Mouse (Mus musculus) intestine, embryonic 14.5 days (tissue): Measurements from ENCODE around the gene Ddx39b. TPM values are rescaled to one million over a fixed set of nuclear protein-coding genes. Genes with fewer than 3 reads are reported as not detected.

Experiments
- ATAC-seq: fragments of 200-750 bp; cut with Nextera tagmentation; replicated peaks from 2 replicates; pipeline ENCODE4 v1.8.0; 2017; ENCODE audit warnings: low read depth, moderate number of reproducible peaks, moderate TSS enrichment, moderate library complexity; ENCODE audit not compliant: low FRiP score, low TSS enrichment
- DNase-seq: peaks from one replicate; pipeline ENCODE4 v3.0.0-alpha.2; 2018; ENCODE audit warnings: low spot score
- H3K27ac ChIP-seq: fragments of 300-500 bp; sonication (generic); 2 replicates; pipeline ENCODE4 v1.5.1; 2014; ENCODE audit warnings: low read depth, mild to moderate bottlenecking, control low read depth
- H3K27me3 ChIP-seq: fragments of 300-500 bp; sonication (generic); replicated peaks from 2 replicates; pipeline ENCODE4 v1.6.1; 2014; ENCODE audit warnings: low read length, control low read depth; ENCODE audit not compliant: control insufficient read depth, insufficient read depth
- H3K36me3 ChIP-seq: fragments of 300-500 bp; sonication (generic); 2 replicates; pipeline ENCODE4 v1.6.1; 2014; ENCODE audit warnings: low read length, control low read depth; ENCODE audit not compliant: control insufficient read depth, insufficient read depth
- H3K4me1 ChIP-seq: fragments of 300-500 bp; sonication (generic); replicated peaks from 2 replicates; pipeline ENCODE4 v1.6.1; 2014; ENCODE audit warnings: low read length, control low read depth, mixed read lengths; ENCODE audit not compliant: control insufficient read depth, insufficient read depth
- H3K4me2 ChIP-seq: fragments of 300-500 bp; sonication (generic); 2 replicates; pipeline ENCODE4 v1.6.1; 2014; ENCODE audit warnings: low read length
- H3K4me3 ChIP-seq: fragments of 300-500 bp; sonication (generic); 2 replicates; pipeline ENCODE4 v1.5.1; 2014; ENCODE audit warnings: low read depth, low read length, control low read depth, mixed read lengths
- H3K9ac ChIP-seq: fragments of 300-500 bp; sonication (generic); 2 replicates; pipeline ENCODE4 v1.6.1; 2014; ENCODE audit warnings: mild to moderate bottlenecking, low read length
- H3K9me3 ChIP-seq: fragments of 300-500 bp; sonication (generic); 2 replicates; pipeline ENCODE4 v1.6.1; 2016; ENCODE audit warnings: low read length, control low read depth; ENCODE audit not compliant: control insufficient read depth
- WGBS: fragments of 180-500 bp; shearing (Covaris S2); extraction: QIAGEN DNeasy Blood & Tissue Kit; methylation state at CpG from one replicate; pipeline ENCODE4 v1.1.7; 2014; 5-methylcytosine and 5-hydroxymethylcytosine counted together
- polyA plus RNA-seq: library from polyadenylated mRNA; unstranded; fragments of >200 nt; fragmentation: Nextera tagmentation; extraction: Ambion mirVana; gene quantifications from 2 replicates; pipeline ENCODE4 v1.2.1, GENCODE M21; 2014

Ddx39b gene
- polyA plus RNA-seq, 1 experiment from 2014 or later: 458 TPM

DNA sequence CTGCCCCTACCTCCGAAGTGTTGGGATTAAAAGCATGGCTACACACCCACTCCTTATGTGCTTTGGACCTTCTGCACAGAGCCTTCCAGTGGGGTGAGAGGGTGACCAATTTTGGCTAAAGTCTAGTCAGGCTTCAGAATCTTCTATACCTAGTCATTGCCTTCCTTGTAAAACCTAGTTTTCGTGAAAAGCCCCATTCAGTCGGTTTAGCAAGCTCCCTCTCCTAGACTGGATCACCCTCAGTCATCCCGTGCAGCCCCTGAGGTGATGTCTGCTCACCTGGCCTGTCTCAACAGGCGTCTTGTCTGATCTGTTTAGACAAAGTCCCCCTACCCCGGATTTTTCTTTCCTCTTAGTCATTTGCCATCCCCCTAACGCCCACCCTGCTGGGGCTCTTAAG lies 43.5 kb upstream of the Ddx39b start:
- no peak for ATAC-seq
- no peak overlapping the region for H3K4me3 ChIP-seq
- no peak for DNase-seq
- peaks cover 42% of the 10 kb centered on the region for H3K27me3 ChIP-seq
- H3K9ac ChIP-seq: no peak overlapping the region
- no peaks in the 10 kb centered on the region for H3K9me3 ChIP-seq
- no peak overlapping the region for H3K27ac ChIP-seq
- H3K4me1 ChIP-seq: peaks cover 19% of the 10 kb centered on the region; the same call in 1 of the 2 replicates
- H3K4me2 ChIP-seq: no peak overlapping the region
- H3K36me3 ChIP-seq: no peaks in the 10 kb centered on the region
- 54% methylated on average over 7 of the region's 7 CpGs for WGBS

- WGBS: 32% methylated on average over 8 of the region's 8 CpGs
- H3K9me3 ChIP-seq: no peaks in the 10 kb centered on the region
- ATAC-seq: no peak
- H3K27ac ChIP-seq: no peak overlapping the region
- no peaks in the 10 kb centered on the region for H3K36me3 ChIP-seq
- DNase-seq: no peak
- H3K27me3 ChIP-seq: peaks cover 46% of the 10 kb centered on the region
- H3K9ac ChIP-seq: no peak overlapping the region
- H3K4me3 ChIP-seq: no peak overlapping the region
- no peak overlapping the region for H3K4me2 ChIP-seq
- H3K4me1 ChIP-seq: peaks cover 17% of the 10 kb centered on the region; the same call in 1 of the 2 replicates
Observed at GRCm38 (mm10) chr17:35198946-35199345, 42.6 kb upstream of the Ddx39b start.

DNA sequence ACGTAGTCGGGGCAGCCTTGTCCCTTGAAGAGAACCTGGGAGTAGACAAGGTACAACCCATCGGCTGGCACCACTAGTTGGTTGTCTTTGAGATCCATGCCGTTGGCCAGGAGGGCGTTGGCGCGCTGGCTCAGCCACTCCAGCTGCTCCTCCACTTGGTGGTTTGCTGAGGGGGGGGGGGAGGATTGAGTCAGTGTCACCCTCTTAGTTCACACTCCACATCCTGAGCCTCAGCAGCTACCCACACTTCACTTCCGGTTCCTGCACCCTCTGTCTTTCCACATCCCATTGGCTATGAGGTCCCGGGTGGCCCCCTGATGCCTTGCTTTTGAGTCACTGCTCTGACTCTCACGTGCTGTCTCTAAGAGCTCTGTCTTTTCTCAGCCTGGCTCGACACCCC lies 41.1 kb upstream of the Ddx39b start:
- Histone ChIP-seq H3K27me3 (peaks cover 39% of the 10 kb centered on the region), H3K27ac (no peak overlapping the region)

GRCm38 (mm10) chr17:35201128-35201527 lies 40.4 kb upstream of the Ddx39b start:
- Histone ChIP-seq H3K9ac (no peak overlapping the region), H3K4me3 (no peak overlapping the region), H3K4me2 (no peak overlapping the region), H3K27me3 (peaks cover 35% of the 10 kb centered on the region), H3K36me3 (no peaks in the 10 kb centered on the region), H3K9me3 (no peaks in the 10 kb centered on the region), H3K27ac (no peak overlapping the region), H3K4me1 (peaks cover 3% of the 10 kb centered on the region; the same call in 1 of the 2 replicates)
- no peak for ATAC-seq
- no peak for DNase-seq
- WGBS: 69% methylated on average over 11 of the region's 11 CpGs

More for the DNA sequence above, 41.1 kb upstream of the Ddx39b start:
- Histone ChIP-seq H3K4me2 (no peak overlapping the region), H3K4me3 (no peak overlapping the region), H3K36me3 (no peaks in the 10 kb centered on the region), H3K9ac (no peak overlapping the region), H3K4me1 (peaks cover 7% of the 10 kb centered on the region; the same call in 1 of the 2 replicates), H3K9me3 (no peaks in the 10 kb centered on the region)
- DNase-seq: no peak
- WGBS: 86% methylated on average over 11 of the region's 11 CpGs
- ATAC-seq: no peak

GRCm38 (mm10) chr17:35201787-35202186 lies 39.8 kb upstream of the Ddx39b start, which contains the start of gene Tnf:
Gene Tnf, minus strand, starts transcription at chr17:35202007.
- Histone ChIP-seq H3K4me1 (no peaks in the 10 kb centered on the region), H3K27ac (no peak within 1 kb of the TSS), H3K4me2 (peak within 1 kb of the TSS; percentile 22; the same call in 1 of the 2 replicates), H3K36me3 (no peaks in the 10 kb centered on the region), H3K9ac (no peak within 1 kb of the TSS), H3K9me3 (no peaks in the 10 kb centered on the region), H3K27me3 (peaks cover 29% of the 10 kb centered on the region), H3K4me3 (no peak within 1 kb of the TSS)
- WGBS: 29% methylated on average over 13 of the region's 13 CpGs
- DNase-seq (no peak), ATAC-seq (no peak)

GRCm38 (mm10) chr17:35202442-35202841 lies 39.1 kb upstream of the Ddx39b start:
- peaks cover 24% of the 10 kb centered on the region; the same call in 1 of the 2 replicates for H3K27me3 ChIP-seq
- no peaks in the 10 kb centered on the region for H3K4me1 ChIP-seq
- H3K9ac ChIP-seq: no peak overlapping the region
- H3K36me3 ChIP-seq: no peaks in the 10 kb centered on the region
- no peak for DNase-seq
- no peak overlapping the region for H3K27ac ChIP-seq
- H3K4me2 ChIP-seq: no peak overlapping the region
- ATAC-seq: no peak
- 65% methylated on average over 4 of the region's 4 CpGs for WGBS
- no peak overlapping the region for H3K4me3 ChIP-seq
- H3K9me3 ChIP-seq: no peaks in the 10 kb centered on the region

- 34% methylated on average over 20 of the region's 20 CpGs for WGBS
- DNase-seq (no peak), ATAC-seq (no peak)
- no peak within 1 kb of the TSS for H3K9ac ChIP-seq
- H3K4me1 ChIP-seq: no peaks in the 10 kb centered on the region
- H3K4me2 ChIP-seq: no peak within 1 kb of the TSS
- peaks cover 19% of the 10 kb centered on the region; the same call in 1 of the 2 replicates for H3K27me3 ChIP-seq
- H3K9me3 ChIP-seq: no peaks in the 10 kb centered on the region
- H3K27ac ChIP-seq: no peak within 1 kb of the TSS
- H3K4me3 ChIP-seq: no peak within 1 kb of the TSS
- no peaks in the 10 kb centered on the region for H3K36me3 ChIP-seq
Observed at GRCm38 (mm10) chr17:35204494-35205379, 36.8 kb upstream of the Ddx39b start, which contains the start of gene Lta. Gene Lta, minus strand, starts transcription at chr17:35205351.

GRCm38 (mm10) chr17:35205380-35205769 lies 36.2 kb upstream of the Ddx39b start:
- Histone ChIP-seq H3K27me3 (peaks cover 19% of the 10 kb centered on the region; the same call in 1 of the 2 replicates), H3K27ac (no peak overlapping the region), H3K9ac (no peak overlapping the region), H3K9me3 (no peaks in the 10 kb centered on the region), H3K4me1 (no peaks in the 10 kb centered on the region), H3K4me3 (no peak overlapping the region), H3K4me2 (no peak overlapping the region), H3K36me3 (no peaks in the 10 kb centered on the region)
- WGBS: 44% methylated on average over 10 of the region's 10 CpGs
- ATAC-seq (no peak), DNase-seq (no peak)
